Mouse (Mus musculus) cerebellum, adult (tissue): ENCODE data around the gene Pik3cg.

ENCODE experiments used
- ATAC-seq: cut with Nextera tagmentation; 2 replicates; pipeline ENCODE4 v1.9.2; 2017; ENCODE audit warnings: mild to moderate bottlenecking, moderate library complexity, mixed read lengths; ENCODE audit not compliant: insufficient number of reproducible peaks, low FRiP score, low TSS enrichment

Gene Pik3cg

GRCm38 (mm10) chr12:32146606-32147005, 61.9 kb downstream of the Pik3cg start:
- no peak for ATAC-seq

DNA sequence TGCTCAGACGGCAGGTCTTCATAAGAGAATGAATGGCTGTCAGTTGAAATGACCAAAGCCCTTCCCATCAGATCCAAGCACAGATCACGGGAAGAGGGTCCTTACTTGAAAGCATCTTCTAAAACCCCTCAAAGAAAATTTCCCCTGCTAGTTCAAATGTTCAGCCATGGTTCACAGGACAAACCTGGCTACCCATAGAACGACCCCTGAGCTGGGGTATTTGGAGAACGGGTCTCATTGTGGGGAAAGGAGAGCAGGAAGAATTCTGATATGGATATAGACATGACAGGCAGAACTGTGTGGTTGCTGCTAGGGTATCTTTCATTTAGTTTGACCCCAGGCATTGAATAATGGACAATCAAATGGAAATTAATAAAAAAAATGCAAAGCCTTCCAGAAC, 62.8 kb downstream of the Pik3cg start:
- no peak for ATAC-seq

DNA sequence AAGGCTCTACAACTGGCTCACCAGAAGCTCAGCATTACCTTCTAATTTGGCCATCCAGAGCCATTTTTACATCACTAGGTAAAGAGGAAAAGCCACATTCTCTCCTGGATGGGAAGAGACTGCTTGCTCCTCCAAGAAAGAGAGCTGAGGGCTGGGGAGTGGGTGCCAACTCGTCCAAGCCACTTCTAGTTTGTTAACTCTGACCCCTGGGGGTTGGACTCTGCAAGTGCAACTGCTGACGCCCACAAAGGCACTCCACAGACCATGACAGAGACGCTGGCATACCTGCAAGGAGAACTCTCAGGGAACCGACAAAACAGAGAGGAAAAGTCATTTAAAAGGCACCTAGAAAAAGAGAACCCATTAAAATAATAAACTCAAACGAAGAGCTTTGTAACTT, 63.9 kb downstream of the Pik3cg start:
- no peak for ATAC-seq

DNA sequence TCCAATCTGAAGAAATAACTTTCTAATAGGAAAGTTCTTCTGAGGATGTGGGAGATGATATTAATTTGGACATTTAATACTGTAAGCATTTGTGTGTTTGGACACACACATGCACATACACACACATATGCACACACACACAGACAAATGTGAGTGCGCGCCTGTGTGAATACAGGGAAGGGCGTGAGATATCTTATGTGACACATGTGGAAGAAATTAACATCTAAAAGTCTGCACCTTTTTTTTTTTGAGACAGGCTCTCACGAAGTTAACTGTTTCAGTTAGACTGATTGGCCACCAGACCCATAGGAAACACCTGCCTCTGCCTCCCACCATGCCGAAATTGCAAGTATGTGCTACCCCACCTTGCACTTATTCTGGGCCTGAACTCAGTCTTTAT, 64.7 kb downstream of the Pik3cg start:
- ATAC-seq, result no peak

DNA sequence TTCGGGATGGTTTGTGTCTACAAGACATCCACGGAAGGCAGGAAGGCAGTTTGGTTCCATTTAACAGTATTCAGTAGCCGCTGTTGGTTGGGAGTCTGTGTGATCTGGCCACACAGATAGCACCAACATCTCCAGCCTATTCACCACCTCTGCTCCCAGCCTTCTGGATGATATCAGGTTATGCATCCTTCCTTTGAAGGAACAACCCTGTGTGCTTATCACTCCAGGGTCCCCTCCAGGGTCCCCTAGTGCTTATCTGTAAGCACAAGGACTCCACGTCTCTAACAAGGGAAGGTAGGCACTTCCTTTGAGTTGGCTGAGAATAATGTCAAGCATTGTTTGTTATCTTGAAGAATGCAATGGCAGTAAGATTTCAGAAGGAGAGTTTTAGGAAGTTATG, 65.3 kb downstream of the Pik3cg start:
- ATAC-seq, result no peak

DNA sequence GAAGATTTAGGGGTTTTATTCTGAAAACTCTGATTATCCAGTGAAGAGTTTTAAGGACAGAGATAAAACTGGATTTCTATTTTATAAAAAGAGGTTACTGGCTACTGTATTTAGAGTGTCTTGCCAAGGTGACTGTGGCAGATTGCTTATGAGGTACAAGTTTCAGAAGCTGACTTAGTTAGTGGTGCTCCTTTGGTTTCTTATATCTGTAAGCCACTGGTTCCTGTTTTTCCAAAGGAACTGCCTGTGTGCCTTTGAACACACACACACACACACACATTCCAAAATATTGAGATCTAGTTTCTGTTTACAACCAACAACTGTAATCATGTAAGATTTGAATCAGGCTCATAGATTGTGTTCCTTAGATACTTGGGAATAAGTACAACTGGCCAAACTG, 66.7 kb downstream of the Pik3cg start:
- no peak for ATAC-seq

DNA sequence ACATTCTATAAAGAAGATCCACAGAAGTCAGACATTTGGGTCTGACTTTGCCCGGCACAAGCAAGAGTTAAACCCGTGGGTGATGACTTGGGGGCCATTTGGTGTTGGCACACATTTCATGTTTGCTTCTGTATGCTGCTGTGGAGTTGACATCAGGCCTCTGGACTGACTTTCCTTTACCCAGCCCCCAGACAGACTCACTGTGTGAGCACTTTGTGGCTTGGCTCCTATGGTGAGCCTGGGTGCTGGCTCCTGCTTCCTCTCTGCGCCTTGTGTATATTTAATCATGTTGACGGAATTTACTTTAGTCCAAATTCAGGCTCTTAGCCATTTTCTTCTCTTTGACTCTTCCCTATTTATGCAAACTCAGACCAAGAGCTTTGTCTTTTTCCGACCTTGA, 69.6 kb downstream of the Pik3cg start:
- ATAC-seq, result no peak

DNA sequence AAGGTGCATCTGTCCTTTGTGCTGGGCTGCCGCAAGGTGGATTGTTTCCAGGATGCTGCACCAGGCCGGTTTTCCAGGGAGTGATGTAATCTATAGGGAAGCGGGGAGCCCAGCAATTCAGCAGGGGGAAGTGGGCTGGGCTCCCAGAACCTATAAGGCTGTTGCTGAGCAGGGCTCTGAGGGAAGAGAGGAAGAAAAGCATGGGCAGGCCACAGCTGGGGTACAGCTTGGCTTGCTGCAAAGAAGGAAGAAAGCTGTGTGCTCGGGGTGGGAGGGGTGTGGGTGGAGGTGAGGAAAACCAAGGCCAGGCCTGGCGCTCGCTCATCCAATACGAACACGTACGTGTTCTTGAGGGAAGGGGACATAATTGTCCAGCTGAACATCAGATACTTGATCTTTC, 70.1 kb downstream of the Pik3cg start:
- no peak for ATAC-seq

DNA sequence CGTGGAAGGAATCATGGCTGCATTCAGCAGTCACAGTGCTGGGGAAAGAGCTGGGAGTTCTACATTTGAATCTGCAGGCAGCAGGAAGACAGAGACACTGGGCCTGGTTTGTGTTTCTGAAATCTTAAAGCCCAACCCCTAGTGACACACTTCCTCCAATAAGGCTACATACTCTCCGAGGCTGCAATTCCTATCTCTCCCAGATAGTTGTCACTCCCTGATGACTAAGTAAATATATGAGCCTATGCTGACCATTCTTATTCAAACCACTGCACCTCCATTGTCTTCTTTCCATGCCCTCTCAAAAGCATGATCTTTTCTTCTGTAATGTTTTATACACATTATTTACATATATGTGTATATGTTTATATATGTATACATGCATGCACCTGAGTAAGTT, 70.9 kb downstream of the Pik3cg start:
- ATAC-seq, result no peak

DNA sequence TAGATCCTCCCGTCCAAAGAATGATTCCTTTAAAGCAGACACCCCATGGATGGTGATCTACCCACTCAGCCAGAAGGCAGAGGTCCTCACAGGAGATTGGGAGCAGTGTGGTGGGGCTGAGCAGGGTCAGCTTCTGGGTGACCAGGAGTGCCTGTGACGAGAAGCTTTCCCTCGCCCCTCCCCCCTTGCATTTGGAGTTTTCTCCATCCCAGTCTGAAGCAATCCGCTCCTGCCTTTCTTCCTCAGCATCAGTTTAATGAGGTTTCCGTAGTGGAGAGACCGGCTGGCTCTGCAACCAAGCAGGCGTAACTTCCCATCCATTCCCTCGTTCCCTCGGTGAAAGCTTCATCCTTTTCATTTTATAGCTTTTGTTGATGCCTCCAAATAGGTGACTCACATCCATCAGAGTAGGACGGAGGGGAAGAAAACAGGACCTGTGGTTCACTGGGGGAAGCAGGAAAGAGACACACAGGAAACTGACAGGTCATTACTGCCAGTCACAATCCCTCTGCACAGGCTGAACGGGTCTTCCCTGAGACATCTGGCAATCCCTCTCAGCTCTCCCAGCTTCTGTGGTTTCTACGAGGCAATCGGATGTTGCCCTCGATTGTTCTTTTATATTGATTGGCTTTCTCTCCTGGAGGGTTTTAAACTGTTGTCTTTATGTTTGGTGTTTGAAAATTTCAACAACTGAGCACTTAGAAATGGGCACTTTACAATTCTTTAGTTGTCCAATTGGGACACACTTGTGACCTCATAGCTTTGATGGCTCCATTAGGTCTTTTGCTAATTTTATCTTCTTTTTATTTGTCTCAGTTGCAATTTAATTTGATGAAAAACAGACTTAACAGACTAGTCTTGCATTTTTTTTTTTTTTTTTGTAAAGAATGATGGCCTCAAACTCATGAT, 80.6 kb downstream of the Pik3cg start:
- no peak for ATAC-seq

- no peak for ATAC-seq
Measured at GRCm38 (mm10) chr12:32127158-32127557, 81.3 kb downstream of the Pik3cg start.

- ATAC-seq, result no peak
Measured at GRCm38 (mm10) chr12:32124456-32124855, 84.0 kb downstream of the Pik3cg start.

DNA sequence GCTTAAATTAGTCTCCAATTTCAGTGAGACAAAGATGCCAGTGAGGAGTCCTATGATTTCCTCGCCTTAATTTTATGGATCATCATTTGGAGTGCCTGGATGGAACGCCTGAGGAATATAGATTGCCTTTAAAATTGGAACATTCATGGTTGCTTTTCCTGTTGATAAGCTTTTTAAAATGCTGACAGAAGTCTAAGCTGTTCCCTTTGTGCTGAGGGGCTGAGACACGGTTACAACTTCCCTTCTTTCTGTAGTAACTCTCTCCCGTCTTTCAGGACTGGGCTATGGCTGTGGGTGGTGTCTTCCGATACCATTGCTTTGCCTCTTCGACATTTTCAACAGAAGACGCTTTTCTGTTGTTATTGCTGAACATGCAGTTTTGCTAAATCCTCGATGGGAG, 84.4 kb downstream of the Pik3cg start:
- no peak for ATAC-seq

DNA sequence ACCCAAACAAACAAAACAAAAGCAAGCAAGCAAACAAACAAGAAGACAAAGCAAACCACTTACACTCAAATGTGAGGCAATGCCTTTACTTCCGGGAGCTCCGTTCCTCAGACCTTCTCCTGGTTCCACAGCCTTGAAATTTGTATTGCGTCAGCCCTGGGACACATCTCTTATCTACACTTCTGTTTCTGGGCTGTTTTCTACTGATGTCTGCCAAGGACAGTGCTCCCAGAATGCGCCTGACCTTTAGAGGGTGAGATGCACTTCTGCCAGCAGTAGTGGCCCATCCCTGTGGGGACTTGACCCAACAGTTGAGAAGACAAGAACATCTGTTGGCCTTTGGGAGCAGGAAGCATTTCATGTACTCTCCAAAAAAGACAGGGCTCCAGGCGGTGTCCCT, 84.9 kb downstream of the Pik3cg start:
- no peak for ATAC-seq
